Comparison of ENCODE assay signal across 9 mouse cellular contexts in genomic region chr14:12531101-12531500, GRCm38 (mm10).
DNase-seq lines count a peak whose midpoint lies in the region; ATAC-seq and TF ChIP-seq lines count a peak whose summit lies in the region.
"Had no signal": no experiment of that assay in that cellular context is flagged by ENCODE, and none has a peak within 500 bp of the region (broad histone marks: within the 10 kb centered on the region; RNA-seq: fewer than 3 reads in every experiment).

No protein-coding gene starts in this region.

- TF ChIP-seq EP300 in ES-Bruce4 (IDR thresholded peaks at IDR 0.05; ENCODE audit: insufficient read depth, low read depth, low read length) = no peak

- no peak for DNase-seq in gastrocnemius, adult 2 months
- DNase-seq in gastrocnemius, postnatal 36 days = no peak
- DNase-seq in embryonic facial prominence, embryonic 11.5 days (ENCODE audit: low spot score) = peak; percentile 60
- no peak for DNase-seq in midbrain, embryonic 11.5 days (ENCODE audit: low spot score, missing footprints)
- DNase-seq in thymus, postnatal 10 days (ENCODE audit: low spot score in 2 of 2) = no peak
- no peak for DNase-seq in c-Kit-positive CD71-positive TER-119-positive erythroid progenitor cells, embryonic 14.5 days (ENCODE audit: low spot score)

- H3K4me1 ChIP-seq in ES-Bruce4 (ENCODE audit: control insufficient read depth, insufficient read depth, low read length) = no peaks in the 10 kb centered on the region
- no peaks in the 10 kb centered on the region for H3K4me1 ChIP-seq in embryonic facial prominence, embryonic 11.5 days (ENCODE audit: control insufficient read depth, insufficient read depth, low read length)
- no peaks in the 10 kb centered on the region for H3K4me1 ChIP-seq in kidney, embryonic 15.5 days
- peaks cover 2% of the 10 kb centered on the region; the same call in 1 of the 2 replicates for H3K4me1 ChIP-seq in midbrain, embryonic 11.5 days (ENCODE audit: control insufficient read depth, insufficient read depth, low read length)
- H3K4me1 ChIP-seq: heart, embryonic 13.5 days had no signal

- no peak overlapping the region for H3K4me2 ChIP-seq in embryonic facial prominence, embryonic 11.5 days (ENCODE audit: low read depth, low read length)
- H3K4me2 ChIP-seq in kidney, embryonic 15.5 days = no peak overlapping the region
- no peak overlapping the region for H3K4me2 ChIP-seq in midbrain, embryonic 11.5 days
- H3K4me2 ChIP-seq: heart, embryonic 13.5 days had no signal

- peak; percentile 46 for TF ChIP-seq CTCF in gastrocnemius, adult 2 months (IDR thresholded peaks at IDR 0.05)
- peak; percentile 57 for TF ChIP-seq CTCF in ES-Bruce4 (IDR thresholded peaks at IDR 0.05; ENCODE audit: low read depth, low read length)

- H3K36me3 ChIP-seq in ES-Bruce4 (ENCODE audit: control insufficient read depth, insufficient read depth, low read length, poor library complexity, severe bottlenecking) = no peaks in the 10 kb centered on the region
- H3K36me3 ChIP-seq in embryonic facial prominence, embryonic 11.5 days (replicated peaks; ENCODE audit: control insufficient read depth, insufficient read depth, low read depth, low read length) = no peaks in the 10 kb centered on the region
- H3K36me3 ChIP-seq in kidney, embryonic 15.5 days = no peaks in the 10 kb centered on the region
- no peaks in the 10 kb centered on the region for H3K36me3 ChIP-seq in midbrain, embryonic 11.5 days (ENCODE audit: control insufficient read depth, insufficient read depth, low read length)
- H3K36me3 ChIP-seq: heart, embryonic 13.5 days had no signal

- H3K27ac ChIP-seq in gastrocnemius, adult 2 months = no peak overlapping the region
- no peak overlapping the region for H3K27ac ChIP-seq in ES-Bruce4 (ENCODE audit: insufficient read depth, low read length)
- H3K27ac ChIP-seq in embryonic facial prominence, embryonic 11.5 days (replicated peaks; ENCODE audit: low read depth, low read length) = no peak overlapping the region
- no peak overlapping the region for H3K27ac ChIP-seq in kidney, embryonic 15.5 days
- no peak overlapping the region for H3K27ac ChIP-seq in midbrain, embryonic 11.5 days (ENCODE audit: low read depth, low read length)
- H3K27ac ChIP-seq: heart, embryonic 13.5 days had no signal

- H3K27me3 ChIP-seq in ES-Bruce4 (ENCODE audit: control insufficient read depth, insufficient read depth, low read length, poor library complexity, severe bottlenecking) = no peaks in the 10 kb centered on the region
- H3K27me3 ChIP-seq in embryonic facial prominence, embryonic 11.5 days (ENCODE audit: control insufficient read depth, insufficient read depth, low read length) = peaks cover 2% of the 10 kb centered on the region; the same call in 1 of the 2 replicates
- no peaks in the 10 kb centered on the region for H3K27me3 ChIP-seq in kidney, embryonic 15.5 days
- peaks cover 3% of the 10 kb centered on the region for H3K27me3 ChIP-seq in midbrain, embryonic 11.5 days (ENCODE audit: control insufficient read depth, insufficient read depth, low read length)

- H3K9me3 ChIP-seq in ES-Bruce4 (replicated peaks; ENCODE audit: control insufficient read depth, insufficient read depth, low read length, poor library complexity, severe bottlenecking) = no peaks in the 10 kb centered on the region
- H3K9me3 ChIP-seq in embryonic facial prominence, embryonic 11.5 days (replicated peaks; ENCODE audit: control insufficient read depth, low read length) = no peaks in the 10 kb centered on the region
- H3K9me3 ChIP-seq in kidney, embryonic 15.5 days (replicated peaks) = no peaks in the 10 kb centered on the region
- H3K9me3 ChIP-seq in midbrain, embryonic 11.5 days (ENCODE audit: control insufficient read depth, low read length) = no peaks in the 10 kb centered on the region
- H3K9me3 ChIP-seq: heart, embryonic 13.5 days had no signal

- no peak overlapping the region for H3K9ac ChIP-seq in ES-Bruce4 (ENCODE audit: low read depth, poor library complexity, severe bottlenecking)
- H3K9ac ChIP-seq in embryonic facial prominence, embryonic 11.5 days (replicated peaks; ENCODE audit: low read length) = no peak overlapping the region
- H3K9ac ChIP-seq in kidney, embryonic 15.5 days = no peak overlapping the region
- H3K9ac ChIP-seq in midbrain, embryonic 11.5 days (ENCODE audit: low read length) = no peak overlapping the region
- H3K9ac ChIP-seq: heart, embryonic 13.5 days had no signal

- no peak overlapping the region for H3K4me3 ChIP-seq in gastrocnemius, adult 2 months
- H3K4me3 ChIP-seq in ES-Bruce4 (ENCODE audit: low read depth, low read length) = no peak overlapping the region
- no peak overlapping the region for H3K4me3 ChIP-seq in embryonic facial prominence, embryonic 11.5 days (ENCODE audit: low read depth, low read length)
- no peak overlapping the region for H3K4me3 ChIP-seq in kidney, embryonic 15.5 days (replicated peaks)
- no peak overlapping the region for H3K4me3 ChIP-seq in midbrain, embryonic 11.5 days (ENCODE audit: low read depth, low read length)
- H3K4me3 ChIP-seq: heart, embryonic 13.5 days had no signal

- no peak for ATAC-seq in embryonic facial prominence, embryonic 11.5 days (replicated peaks; ENCODE audit: insufficient number of reproducible peaks, low FRiP score, low TSS enrichment, low read depth)
- 0 out of 2 replicates have a peak, but pooled peaks have one; percentile 40 for ATAC-seq in kidney, embryonic 15.5 days (replicated peaks; ENCODE audit: low FRiP score)
- peak; percentile 61 for ATAC-seq in midbrain, embryonic 11.5 days (ENCODE audit: low FRiP score)

- TF ChIP-seq POLR2A in ES-Bruce4 (IDR thresholded peaks at IDR 0.05; ENCODE audit: insufficient read depth, low read length) = no peak

- intact Hi-C loops in gastrocnemius, adult 2 months (cut with DNase I) = loop anchor here (2.0 kb wide), 1 partner anchor 380 kb away; no protein-coding TSS in a partner anchor
- intact Hi-C loops in gastrocnemius, postnatal 36 days (cut with DNase I) = loop anchor here (5.0 kb wide), 1 partner anchor 374 kb away; no protein-coding TSS in a partner anchor

- 35% methylated on average over 1 of the region's 1 CpGs for WGBS in embryonic facial prominence, embryonic 11.5 days
- 18% methylated on average over 1 of the region's 1 CpGs for WGBS in kidney, embryonic 15.5 days
- 28% methylated on average over 1 of the region's 1 CpGs for WGBS in midbrain, embryonic 11.5 days
